In the genomic region with DNA sequence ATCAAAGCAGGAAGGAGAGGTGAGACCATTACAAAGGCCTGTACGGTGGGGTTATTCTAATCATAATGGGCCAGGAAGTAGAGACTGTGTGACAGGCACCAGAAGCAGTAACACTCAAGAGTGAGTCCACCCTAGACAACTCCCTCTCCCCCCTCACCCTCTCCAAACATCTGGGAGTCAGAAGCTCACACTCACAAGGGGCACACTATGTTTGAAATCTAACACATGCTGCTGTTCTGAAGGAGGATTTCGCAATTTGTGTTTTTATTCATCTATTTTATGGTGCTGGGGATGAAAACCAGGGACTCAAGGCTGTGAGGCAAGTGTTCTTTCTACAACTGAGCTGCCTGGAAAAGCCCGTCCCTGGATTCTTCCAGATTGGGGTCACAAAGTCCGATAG, we compare ENCODE assay signal across 26 mouse cellular contexts. TPM values are rescaled to one million over a fixed set of nuclear protein-coding genes. Genes with fewer than 3 reads are reported as not detected.
A peak's percentile ranks its signal among the peaks of the same experiment; 100 is the strongest.
DNase-seq lines count a peak whose midpoint lies in the region; ATAC-seq and TF ChIP-seq lines count a peak whose summit lies in the region.
"Had no signal": no experiment of that assay in that cellular context is flagged by ENCODE, and none has a peak within 500 bp of the region (broad histone marks: within the 10 kb centered on the region; RNA-seq: fewer than 3 reads in every experiment).

No protein-coding gene starts in this region.

- no peak overlapping the region for H3K4me2 ChIP-seq in lung, embryonic 15.5 days
- no peak overlapping the region for H3K4me2 ChIP-seq in lung, postnatal 0 days (replicated peaks; ENCODE audit: low read depth, low read length)
- no peak overlapping the region for H3K4me2 ChIP-seq in forebrain, embryonic 11.5 days (ENCODE audit: low read depth, low read length, severe bottlenecking)
- H3K4me2 ChIP-seq: embryonic facial prominence, embryonic 12.5 days; embryonic facial prominence, embryonic 15.5 days; forebrain, embryonic 13.5 days; heart, embryonic 13.5 days; hindbrain, embryonic 14.5 days had no signal

- H3K27me3 ChIP-seq in lung, embryonic 15.5 days = no peaks in the 10 kb centered on the region
- H3K27me3 ChIP-seq in lung, postnatal 0 days (replicated peaks; ENCODE audit: insufficient read depth, low read length) = no peaks in the 10 kb centered on the region
- H3K27me3 ChIP-seq in forebrain, embryonic 11.5 days (ENCODE audit: control insufficient read depth, insufficient read depth, low read length) = no peaks in the 10 kb centered on the region
- H3K27me3 ChIP-seq: embryonic facial prominence, embryonic 12.5 days; embryonic facial prominence, embryonic 15.5 days; forebrain, embryonic 13.5 days had no signal

- TF ChIP-seq CTCF in lung, postnatal 0 days (IDR thresholded peaks at IDR 0.05) = no peak

- TF ChIP-seq EP300 in lung, postnatal 0 days (IDR thresholded peaks at IDR 0.05) = peak; percentile 96

- 0 out of 2 replicates have a peak overlapping the region, but pooled peaks have one; percentile 45 for H3K27ac ChIP-seq in lung, embryonic 15.5 days
- H3K27ac ChIP-seq in lung, postnatal 0 days (ENCODE audit: low read length) = no peak overlapping the region
- H3K27ac ChIP-seq in forebrain, embryonic 11.5 days (ENCODE audit: low read depth, low read length) = no peak overlapping the region
- H3K27ac ChIP-seq: embryonic facial prominence, embryonic 12.5 days; embryonic facial prominence, embryonic 15.5 days; forebrain, embryonic 13.5 days; heart, adult 2 months; heart, embryonic 10.5 days; heart, embryonic 13.5 days; hindbrain, embryonic 14.5 days; hindbrain, postnatal 0 days had no signal

- H3K9ac ChIP-seq in lung, embryonic 15.5 days = no peak overlapping the region
- no peak overlapping the region for H3K9ac ChIP-seq in lung, postnatal 0 days (replicated peaks; ENCODE audit: low read depth)
- no peak overlapping the region for H3K9ac ChIP-seq in forebrain, embryonic 11.5 days (ENCODE audit: low read length)
- H3K9ac ChIP-seq: embryonic facial prominence, embryonic 12.5 days; embryonic facial prominence, embryonic 15.5 days; forebrain, embryonic 13.5 days; heart, embryonic 13.5 days; hindbrain, embryonic 14.5 days had no signal

- no peak for DNase-seq in lung, postnatal 14 days
- DNase-seq in fibroblast of lung, adult 2 months (ENCODE audit: low read depth) = peak; percentile 27
- peak; percentile 91 for DNase-seq in lung, postnatal 0 days (ENCODE audit: low spot score)
- peak; percentile 49 for DNase-seq in lung, postnatal 36 days
- no peak for DNase-seq in forebrain, embryonic 11.5 days (ENCODE audit: low spot score)
- DNase-seq: adrenal gland, adult 8-10 months; cerebellum, adult 11 months; cerebellum, adult 2 months; cerebellum, adult 9-11 months; cerebellum, postnatal 25 days; gastrocnemius, postnatal 10 days; gastrocnemius, postnatal 36 days; heart, adult 2 months; heart, postnatal 14 days; heart, postnatal 4 days had no signal

- H3K9me3 ChIP-seq in lung, embryonic 15.5 days = no peaks in the 10 kb centered on the region
- no peaks in the 10 kb centered on the region for H3K9me3 ChIP-seq in lung, postnatal 0 days (ENCODE audit: low read length)
- no peaks in the 10 kb centered on the region for H3K9me3 ChIP-seq in forebrain, embryonic 11.5 days (ENCODE audit: control insufficient read depth, low read length)
- H3K9me3 ChIP-seq: embryonic facial prominence, embryonic 12.5 days; embryonic facial prominence, embryonic 15.5 days; forebrain, embryonic 13.5 days; heart, embryonic 10.5 days; heart, embryonic 13.5 days had no signal

- no peaks in the 10 kb centered on the region for H3K36me3 ChIP-seq in lung, embryonic 15.5 days
- no peaks in the 10 kb centered on the region for H3K36me3 ChIP-seq in lung, postnatal 0 days (ENCODE audit: insufficient read depth, low read length)
- H3K36me3 ChIP-seq in forebrain, embryonic 11.5 days (ENCODE audit: control insufficient read depth, insufficient read depth, low read length) = no peaks in the 10 kb centered on the region
- H3K36me3 ChIP-seq: embryonic facial prominence, embryonic 12.5 days; embryonic facial prominence, embryonic 15.5 days; heart, embryonic 10.5 days; heart, embryonic 13.5 days had no signal

- peaks cover 35% of the 10 kb centered on the region for H3K4me1 ChIP-seq in lung, embryonic 15.5 days
- 0 out of 2 replicates have a peak, but pooled peaks cover 4% of the 10 kb centered on the region for H3K4me1 ChIP-seq in lung, postnatal 0 days (ENCODE audit: insufficient read depth, low read depth, low read length)
- H3K4me1 ChIP-seq in forebrain, embryonic 11.5 days (replicated peaks; ENCODE audit: control insufficient read depth, insufficient read depth, low read length) = no peaks in the 10 kb centered on the region

- peak; percentile 58 for ATAC-seq in lung, embryonic 15.5 days (ENCODE audit: borderline replicate concordance, extremely low read depth, low FRiP score, low TSS enrichment)
- ATAC-seq in lung, postnatal 0 days = peak; percentile 75
- no peak for ATAC-seq in forebrain, embryonic 11.5 days (replicated peaks; ENCODE audit: low FRiP score)
- no peak for ATAC-seq in activated CD4-positive, CD25-positive, alpha-beta regulatory T cell, adult 4 months
- ATAC-seq: CD4-positive, CD25-positive, alpha-beta regulatory T cell, adult 4 months; forebrain, embryonic 13.5 days; forebrain, embryonic 16.5 days; hindbrain, postnatal 0 days had no signal

- WGBS in lung, embryonic 15.5 days = 39% methylated on average over 4 of the region's 4 CpGs
- 48% methylated on average over 4 of the region's 4 CpGs for WGBS in lung, postnatal 0 days
- WGBS in forebrain, embryonic 11.5 days = 88% methylated on average over 4 of the region's 4 CpGs

- no peak overlapping the region for H3K4me3 ChIP-seq in lung, embryonic 15.5 days
- no peak overlapping the region for H3K4me3 ChIP-seq in lung, postnatal 0 days (ENCODE audit: low read depth, low read length)
- H3K4me3 ChIP-seq in forebrain, embryonic 11.5 days (ENCODE audit: low read depth, low read length) = no peak overlapping the region
- H3K4me3 ChIP-seq: embryonic facial prominence, embryonic 12.5 days; embryonic facial prominence, embryonic 15.5 days; forebrain, embryonic 13.5 days; heart, adult 2 months; heart, embryonic 10.5 days; heart, embryonic 13.5 days had no signal

RNA-seq across cellular contexts. Expression of gene Cmklr1, which starts 45.5 kb away (rescaled TPM):
- polyA plus RNA-seq in lung, embryonic 15.5 days (2015; fragmentation: Nextera tagmentation; extraction: Ambion mirVana) = 17.5 and 21.4 TPM in 2 replicates
- 53.4 and 63.8 TPM in 2 replicates for polyA plus RNA-seq in lung, postnatal 0 days (2015; fragmentation: Nextera tagmentation; extraction: Ambion mirVana)
- 0.89 and 1.1 TPM in 2 replicates for polyA plus RNA-seq in forebrain, embryonic 11.5 days (2014; fragmentation: Nextera tagmentation; extraction: Ambion mirVana)
- not detected for polyA plus RNA-seq in activated CD4-positive, CD25-positive, alpha-beta regulatory T cell, adult 4 months (2017; shearing (Covaris generic))
- polyA plus RNA-seq: CD4-positive, CD25-positive, alpha-beta regulatory T cell, adult 4 months had no signal

Comparison
In these comparisons a context has a peak if more than half of its experiments do, and no peak if none do; other contexts are left out.
1. DNase-seq: peak in fibroblast of lung, adult 2 months (single experiment), lung, postnatal 0 days (single experiment) and lung, postnatal 36 days (single experiment); none in lung, postnatal 14 days (single experiment) and forebrain, embryonic 11.5 days (single experiment).
2. ATAC-seq: peak in lung, embryonic 15.5 days (single experiment) and lung, postnatal 0 days (single experiment); none in forebrain, embryonic 11.5 days (single experiment) and activated CD4-positive, CD25-positive, alpha-beta regulatory T cell, adult 4 months (single experiment).